Mouse (Mus musculus) yolk sac, embryonic 10.5 days (tissue): ENCODE measurements around the gene Hexim2.
A peak's percentile ranks its signal among the peaks of the same experiment; 100 is the strongest.

Source experiments
- DNase-seq: peaks from one replicate; pipeline ENCODE4 v3.0.0-alpha.2; 2017; ENCODE audit warnings: low spot score

Gene Hexim2

GRCm38 (mm10) chr11:103131701-103132575, at the start of gene Hexim2:
TSS of gene Hexim2 (plus strand) at chr11:103132429.
- DNase-seq: peak; percentile 59

DNA sequence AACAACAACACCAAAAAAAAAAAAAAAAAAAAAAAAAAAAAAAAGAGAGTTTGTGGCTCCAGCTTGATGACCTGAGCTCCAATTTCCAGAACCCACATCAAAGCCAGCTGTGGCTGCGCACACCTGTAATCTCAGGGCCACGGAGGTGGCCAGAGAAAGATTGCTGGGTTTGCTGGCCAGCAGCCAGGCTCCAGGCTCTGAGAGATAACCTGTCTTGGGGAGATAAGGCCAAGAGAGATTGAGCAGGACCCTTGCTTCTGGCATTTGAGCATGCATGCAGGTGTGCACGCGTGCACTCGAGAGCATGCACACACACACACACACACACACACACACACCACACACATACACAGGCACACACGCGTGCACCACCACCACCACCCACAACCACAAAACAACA, 38.9 kb upstream of the Hexim2 start:
- no peak for DNase-seq

- no peak for DNase-seq
These were observed 38.1 kb upstream of the Hexim2 start for GRCm38 (mm10) chr11:103093862-103094833.

GRCm38 (mm10) chr11:103095107-103095670, 37.0 kb upstream of the Hexim2 start:
- no peak for DNase-seq

- no peak for DNase-seq
These were observed 36.4 kb upstream of the Hexim2 start for GRCm38 (mm10) chr11:103095801-103096200.

GRCm38 (mm10) chr11:103096979-103097894, 35.0 kb upstream of the Hexim2 start:
- peak; percentile 87 for DNase-seq

- no peak for DNase-seq
These were observed 33.6 kb upstream of the Hexim2 start for GRCm38 (mm10) chr11:103098531-103099190.

DNA sequence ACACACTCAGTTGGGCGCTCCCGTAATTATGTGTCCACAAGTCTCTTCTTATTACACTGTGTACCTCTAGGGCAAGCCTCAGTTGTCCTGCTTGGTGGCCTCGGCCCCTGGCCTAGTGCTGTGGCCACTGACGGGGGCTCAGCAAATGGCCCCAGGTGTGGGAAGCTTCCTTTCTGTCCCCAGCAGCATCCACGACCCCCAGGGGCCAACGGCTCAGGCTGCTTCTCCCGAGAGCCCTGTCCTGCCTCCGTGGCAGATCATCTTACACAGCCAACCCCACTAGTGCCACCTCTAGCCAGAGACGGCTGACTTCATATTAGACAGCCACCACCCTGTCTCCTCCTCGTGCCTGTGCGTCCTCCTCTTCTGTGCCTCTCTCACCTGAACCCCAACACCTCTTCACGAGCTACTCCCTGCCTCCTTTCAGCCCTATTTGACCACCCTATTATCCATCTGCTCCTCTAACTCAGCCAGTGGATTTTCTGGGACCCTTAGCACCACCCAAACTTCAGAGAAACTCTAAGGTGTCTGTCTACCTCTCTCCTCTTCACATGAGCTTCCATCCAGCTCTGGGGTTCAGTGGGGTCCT, 32.8 kb upstream of the Hexim2 start:
- DNase-seq: no peak

DNA sequence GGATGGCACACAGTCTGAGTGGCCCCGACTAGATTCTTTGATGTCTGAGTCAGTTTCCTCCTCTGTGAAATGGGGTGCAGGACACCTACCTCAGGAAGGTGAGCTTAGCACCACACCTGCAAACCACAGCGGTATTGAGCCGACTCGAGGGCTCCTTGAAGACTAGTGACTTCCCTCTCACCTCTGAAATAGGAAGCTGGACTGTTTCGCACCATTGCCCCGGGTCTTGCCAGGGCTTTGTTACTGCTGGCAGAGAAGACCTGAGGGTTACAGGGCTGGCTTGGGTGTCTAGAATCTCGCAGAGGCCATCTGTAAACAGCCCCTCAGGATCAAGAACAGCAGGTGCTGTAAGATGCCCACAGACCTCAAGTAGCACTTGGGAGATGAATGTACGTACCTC, 31.9 kb upstream of the Hexim2 start:
- DNase-seq: no peak

DNA sequence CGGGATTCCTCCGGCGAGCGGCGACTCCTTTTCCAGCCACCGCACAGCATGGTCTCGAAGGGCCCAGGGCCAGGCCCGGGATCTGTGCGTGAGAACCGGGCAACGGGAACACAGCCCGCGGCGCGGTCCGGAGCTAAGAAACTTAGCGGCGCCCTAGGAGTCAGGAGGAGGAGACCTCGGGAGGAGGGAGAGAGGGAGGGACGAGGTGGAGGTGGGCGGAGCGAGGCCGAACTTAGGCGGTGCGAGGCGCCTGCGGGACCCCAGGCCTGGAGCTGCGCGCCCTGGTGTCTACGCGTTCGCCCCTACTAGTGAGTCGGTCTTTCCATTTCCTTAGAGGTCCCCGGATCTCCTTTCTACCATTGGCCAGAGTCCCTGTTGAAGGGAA, 30.8 kb upstream of the Hexim2 start, which contains the start of the genes Plcd3 and Acbd4:
Plcd3 (minus strand) TSS at position 178 of the 385 bp plus-strand sequence.
Acbd4 (plus strand) TSS at position 202 of the 385 bp plus-strand sequence.
- DNase-seq: peak; percentile 88

- peak; percentile 65 for DNase-seq
These were observed 30.2 kb upstream of the Hexim2 start for GRCm38 (mm10) chr11:103101866-103102501.

DNA sequence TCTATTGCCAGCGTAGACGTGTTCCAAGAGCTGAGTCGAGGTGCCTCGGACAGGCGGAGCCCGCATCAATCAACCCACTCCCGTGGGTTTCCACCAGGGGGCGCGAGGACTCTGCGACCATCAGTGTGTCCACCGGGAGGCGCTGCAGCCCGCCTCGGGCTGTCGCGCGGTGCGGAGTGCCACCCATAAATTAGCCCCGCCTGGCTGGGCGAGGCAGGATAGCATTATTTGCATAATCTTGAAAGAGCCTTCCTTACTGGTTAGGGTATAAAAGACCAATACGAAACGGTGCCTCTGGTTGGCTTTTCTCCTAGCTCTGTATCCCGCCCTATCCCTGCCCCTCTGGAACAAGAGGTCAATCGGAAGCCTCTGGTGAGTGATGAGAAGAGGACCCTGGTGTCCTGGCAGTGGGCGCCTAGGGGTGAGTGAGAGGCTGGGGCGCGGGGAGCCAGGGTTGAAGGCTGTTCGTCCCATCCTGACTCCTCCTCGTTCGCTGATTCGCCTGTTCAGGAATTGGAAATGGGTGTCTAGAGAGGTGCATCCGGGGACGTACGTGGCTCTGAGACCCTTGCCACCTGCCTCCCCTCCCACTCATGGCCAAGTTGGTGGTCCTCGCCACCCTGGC, 29.4 kb upstream of the Hexim2 start:
- DNase-seq: peak; percentile 96

DNA sequence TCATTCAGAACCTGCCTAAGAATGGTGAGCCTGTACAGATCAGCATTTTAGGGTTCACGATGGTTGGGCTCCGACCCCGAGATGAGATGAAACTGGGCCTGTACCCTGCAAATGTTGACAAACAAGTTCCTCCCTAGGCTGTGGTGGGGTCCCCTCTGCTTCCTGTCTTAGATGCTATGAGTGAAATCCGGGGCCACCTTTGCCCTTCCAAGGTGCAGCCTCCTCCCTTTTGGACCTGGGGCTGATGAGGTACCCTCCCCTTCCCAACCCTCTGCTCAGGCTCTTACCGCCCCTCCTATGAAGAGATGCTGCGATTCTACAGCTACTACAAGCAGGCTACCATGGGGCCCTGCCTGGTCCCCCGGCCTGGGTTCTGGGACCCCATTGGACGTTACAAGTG, 28.6 kb upstream of the Hexim2 start:
- DNase-seq: no peak

- DNase-seq: no peak
These were observed 27.8 kb upstream of the Hexim2 start for GRCm38 (mm10) chr11:103104469-103104868.

GRCm38 (mm10) chr11:103105180-103105725, 27.0 kb upstream of the Hexim2 start:
- peak; percentile 71 for DNase-seq

GRCm38 (mm10) chr11:103105810-103106209, 26.4 kb upstream of the Hexim2 start:
- no peak for DNase-seq

DNA sequence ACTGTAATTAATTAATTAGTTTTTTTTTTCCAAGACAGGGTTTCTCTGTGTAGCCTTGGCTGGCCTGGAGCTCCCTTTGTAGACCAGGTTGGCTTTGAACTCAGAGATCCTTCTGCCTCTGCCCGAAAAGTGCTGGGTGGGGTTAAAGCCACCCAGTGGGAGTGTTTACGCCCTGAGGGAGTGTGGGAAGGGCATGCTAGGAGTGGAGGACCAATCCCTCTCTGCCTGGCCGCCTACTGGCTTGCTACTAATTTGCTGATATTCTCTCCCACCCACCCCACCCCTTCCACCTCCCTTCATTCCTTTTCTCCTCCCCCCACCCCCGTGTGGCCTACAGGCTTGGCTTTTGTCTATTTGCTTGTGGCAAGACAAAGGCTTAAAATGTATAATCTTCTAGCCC, 25.8 kb upstream of the Hexim2 start:
- no peak for DNase-seq

DNA sequence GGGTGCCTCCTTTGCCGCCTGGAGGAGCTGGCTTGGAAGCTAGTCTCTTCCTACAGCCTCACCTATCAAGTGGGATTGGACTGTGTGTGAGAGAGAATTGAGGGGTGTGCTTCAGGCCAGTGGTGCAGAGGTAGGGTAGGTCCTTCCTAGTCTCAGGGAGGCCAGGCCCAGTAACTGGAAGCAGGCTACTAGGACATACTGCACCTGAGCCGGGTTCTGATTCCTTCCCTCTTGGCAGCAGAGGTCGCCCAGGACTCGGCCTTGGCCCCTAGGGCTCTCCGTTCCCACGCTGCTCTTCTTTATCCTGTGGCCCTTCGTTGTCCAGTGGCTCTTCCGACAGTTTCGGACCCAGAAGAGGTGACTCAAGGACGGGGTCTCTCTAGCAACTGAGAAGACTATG, 20.9 kb upstream of the Hexim2 start:
- no peak for DNase-seq
